Mouse (Mus musculus): ENCODE data around the gene Hsp90ab1. TPM values are rescaled to one million over a fixed set of nuclear protein-coding genes. Genes with fewer than 3 reads are reported as not detected.

The Hsp90ab1 gene
- polyA plus RNA-seq, 1 experiment: 1,606 TPM

GRCm38 (mm10) chr17:45573780-45574123, 681 bp upstream of the Hsp90ab1 start:
- H3ac ChIP-seq (ENCODE audit: control insufficient read depth, insufficient read length): peak overlapping the region; percentile 86
- H3K36me3 ChIP-seq (ENCODE audit: control insufficient read depth, insufficient read depth): peaks cover 34% of the 10 kb centered on the region
- H3K79me2 ChIP-seq (ENCODE audit: control insufficient read depth, insufficient read depth): peaks cover 36% of the 10 kb centered on the region
- peak; percentile 46 for TF ChIP-seq SRF (IDR thresholded peaks at IDR 0.05; ENCODE audit: control insufficient read depth, insufficient read length, low read depth)
- TF ChIP-seq E2F4 (IDR thresholded peaks at IDR 0.05; ENCODE audit: insufficient read depth): no peak
- no peak for TF ChIP-seq TCF12 (IDR thresholded peaks at IDR 0.05; ENCODE audit: insufficient read depth, poor library complexity, severe bottlenecking)
- TF ChIP-seq MYOD1 (IDR thresholded peaks at IDR 0.05; ENCODE audit: control insufficient read depth in 1 of 3, insufficient read length in 2 of 3, low read depth in 2 of 3): peak in 2 of 3 experiments; percentile 12 to 73
- TF ChIP-seq MYOG (IDR thresholded peaks at IDR 0.05; ENCODE audit: control insufficient read depth in 1 of 3, insufficient read depth in 1 of 3, insufficient read length in 2 of 3, low read depth in 2 of 3): peak in 2 of 3 experiments; percentile 41 to 80
- no peak for TF ChIP-seq MAX (IDR thresholded peaks at IDR 0.05; ENCODE audit: low read depth)
- TF ChIP-seq POLR2AphosphoS2 (IDR thresholded peaks at IDR 0.05; ENCODE audit: insufficient read length, low read depth): peak; percentile 62
- no peak for TF ChIP-seq REST (IDR thresholded peaks at IDR 0.05; ENCODE audit: insufficient read depth, insufficient read length)
- peak; percentile 51 for TF ChIP-seq POLR2A (IDR thresholded peaks at IDR 0.05; ENCODE audit: insufficient read length, low read depth)
- peak overlapping the region; percentile 95 for H3K4me3 ChIP-seq
- peak overlapping the region; percentile 70 for H3K4me2 ChIP-seq (ENCODE audit: low read depth)
- no peaks in the 10 kb centered on the region for H3K27me3 ChIP-seq (ENCODE audit: control insufficient read depth, insufficient read depth, insufficient read length)

GRCm38 (mm10) chr17:45572103-45573086, 676 bp downstream of the Hsp90ab1 start:
- peak overlapping the region; percentile 95 for H3K4me3 ChIP-seq
- H3K36me3 ChIP-seq (ENCODE audit: control insufficient read depth, insufficient read depth): peaks cover 47% of the 10 kb centered on the region
- TF ChIP-seq POLR2A (IDR thresholded peaks at IDR 0.05; ENCODE audit: insufficient read length, low read depth): no peak
- no peak for TF ChIP-seq REST (IDR thresholded peaks at IDR 0.05; ENCODE audit: insufficient read depth, insufficient read length)
- TF ChIP-seq SRF (IDR thresholded peaks at IDR 0.05; ENCODE audit: control insufficient read depth, insufficient read length, low read depth): peak; percentile 75
- no peak for TF ChIP-seq TCF3 (IDR thresholded peaks at IDR 0.05; ENCODE audit: insufficient read length, low read depth)
- TF ChIP-seq TCF12 (IDR thresholded peaks at IDR 0.05; ENCODE audit: insufficient read depth, poor library complexity, severe bottlenecking): no peak
- TF ChIP-seq MAX (IDR thresholded peaks at IDR 0.05; ENCODE audit: low read depth): no peak
- peak in 1 of 3 experiments; percentile 33 for TF ChIP-seq MYOD1 (IDR thresholded peaks at IDR 0.05; ENCODE audit: control insufficient read depth in 1 of 3, insufficient read length in 2 of 3, low read depth in 2 of 3)
- no peak for TF ChIP-seq E2F4 (IDR thresholded peaks at IDR 0.05; ENCODE audit: insufficient read depth)
- no peak for TF ChIP-seq CEBPB (IDR thresholded peaks at IDR 0.05; ENCODE audit: insufficient read depth, poor library complexity, severe bottlenecking)
- peak; percentile 51 for TF ChIP-seq POLR2AphosphoS2 (IDR thresholded peaks at IDR 0.05; ENCODE audit: insufficient read length, low read depth)
- no peak for TF ChIP-seq USF1 (IDR thresholded peaks at IDR 0.05; ENCODE audit: low read depth)
- peak in 1 of 3 experiments; percentile 15 for TF ChIP-seq MYOG (IDR thresholded peaks at IDR 0.05; ENCODE audit: control insufficient read depth in 1 of 3, insufficient read depth in 1 of 3, insufficient read length in 2 of 3, low read depth in 2 of 3)

GRCm38 (mm10) chr17:45569999-45570398, 3.1 kb downstream of the Hsp90ab1 start:
- no peak overlapping the region for H3ac ChIP-seq (ENCODE audit: control insufficient read depth, insufficient read length)
- no peak for TF ChIP-seq TCF12 (IDR thresholded peaks at IDR 0.05; ENCODE audit: insufficient read depth, poor library complexity, severe bottlenecking)
- peak; percentile 62 for TF ChIP-seq POLR2AphosphoS2 (IDR thresholded peaks at IDR 0.05; ENCODE audit: insufficient read length, low read depth)
- peak; percentile 24 for TF ChIP-seq POLR2A (IDR thresholded peaks at IDR 0.05; ENCODE audit: insufficient read length, low read depth)
- H3K4me2 ChIP-seq (ENCODE audit: low read depth): peak overlapping the region; percentile 18
- H3K36me3 ChIP-seq (ENCODE audit: control insufficient read depth, insufficient read depth): peaks cover 59% of the 10 kb centered on the region
- H3K4me3 ChIP-seq: no peak overlapping the region
- no peaks in the 10 kb centered on the region for H3K27me3 ChIP-seq (ENCODE audit: control insufficient read depth, insufficient read depth, insufficient read length)
- peaks cover 41% of the 10 kb centered on the region for H3K79me2 ChIP-seq (ENCODE audit: control insufficient read depth, insufficient read depth)

More at GRCm38 (mm10) chr17:45572103-45573086, 676 bp downstream of the Hsp90ab1 start:
- peak overlapping the region; percentile 86 for H3ac ChIP-seq (ENCODE audit: control insufficient read depth, insufficient read length)
- peaks cover 40% of the 10 kb centered on the region for H3K79me2 ChIP-seq (ENCODE audit: control insufficient read depth, insufficient read depth)
- no peaks in the 10 kb centered on the region for H3K27me3 ChIP-seq (ENCODE audit: control insufficient read depth, insufficient read depth, insufficient read length)
- peak overlapping the region; percentile 95 for H3K4me2 ChIP-seq (ENCODE audit: low read depth)

GRCm38 (mm10) chr17:45568990-45569389, 4.1 kb downstream of the Hsp90ab1 start:
- TF ChIP-seq MYOG (IDR thresholded peaks at IDR 0.05; ENCODE audit: control insufficient read depth in 1 of 3, insufficient read depth in 1 of 3, insufficient read length in 2 of 3, low read depth in 2 of 3): no peak
- no peak for TF ChIP-seq POLR2A (IDR thresholded peaks at IDR 0.05; ENCODE audit: insufficient read length, low read depth)
- TF ChIP-seq TCF12 (IDR thresholded peaks at IDR 0.05; ENCODE audit: insufficient read depth, poor library complexity, severe bottlenecking): no peak
- TF ChIP-seq TCF3 (IDR thresholded peaks at IDR 0.05; ENCODE audit: insufficient read length, low read depth): no peak
- TF ChIP-seq REST (IDR thresholded peaks at IDR 0.05; ENCODE audit: insufficient read depth, insufficient read length): no peak
- TF ChIP-seq POLR2AphosphoS2 (IDR thresholded peaks at IDR 0.05; ENCODE audit: insufficient read length, low read depth): no peak
- H3K4me2 ChIP-seq (ENCODE audit: low read depth): no peak overlapping the region
- H3K27me3 ChIP-seq (ENCODE audit: control insufficient read depth, insufficient read depth, insufficient read length): no peaks in the 10 kb centered on the region
- no peak overlapping the region for H3K4me3 ChIP-seq
- H3K79me2 ChIP-seq (ENCODE audit: control insufficient read depth, insufficient read depth): peaks cover 48% of the 10 kb centered on the region
- no peak overlapping the region for H3ac ChIP-seq (ENCODE audit: control insufficient read depth, insufficient read length)
- H3K36me3 ChIP-seq (ENCODE audit: control insufficient read depth, insufficient read depth): peaks cover 59% of the 10 kb centered on the region
